Mouse (Mus musculus) bone marrow macrophage, adult 2 months (primary cell): ENCODE measurements around the gene Rpl27.

Experiments
- CTCF ChIP-seq: IDR thresholded peaks from 2 replicates; pipeline ENCODE4 v1.5.1; 2012; ENCODE audit warnings: low read depth, mild to moderate bottlenecking, low read length, moderate library complexity
- POLR2A ChIP-seq: IDR thresholded peaks from 2 replicates; pipeline ENCODE4 v1.6.1; 2012; ENCODE audit warnings: mild to moderate bottlenecking, low read depth, low read length, borderline replicate concordance

GRCm38 (mm10) chr11:101484245-101484644 is 42.1 kb downstream of the Rpl27 start:
- no peak for TF ChIP-seq CTCF
- no peak for TF ChIP-seq POLR2A
